Comparison of ENCODE assay signal across 16 mouse cellular contexts in genomic region chr7:105635726-105636125, GRCm38 (mm10). TPM values are rescaled to one million over a fixed set of nuclear protein-coding genes. Genes with fewer than 3 reads are reported as not detected.
A peak's percentile ranks its signal among the peaks of the same experiment; 100 is the strongest.
DNase-seq lines count a peak whose midpoint lies in the region; ATAC-seq and TF ChIP-seq lines count a peak whose summit lies in the region.
"Had no signal": no experiment of that assay in that cellular context is flagged by ENCODE, and none has a peak within 500 bp of the region (broad histone marks: within the 10 kb centered on the region; RNA-seq: fewer than 3 reads in every experiment).

No protein-coding gene starts in this region.

- no peaks in the 10 kb centered on the region for H3K27me3 ChIP-seq in hindbrain, embryonic 14.5 days (ENCODE audit: control insufficient read depth, insufficient read depth, low read length)
- H3K27me3 ChIP-seq in hindbrain, postnatal 0 days (ENCODE audit: insufficient read depth, low read length) = no peaks in the 10 kb centered on the region
- H3K27me3 ChIP-seq in neural tube, embryonic 13.5 days = no peaks in the 10 kb centered on the region
- H3K27me3 ChIP-seq: forebrain, embryonic 12.5 days; lung, embryonic 15.5 days had no signal

- ATAC-seq in hindbrain, embryonic 14.5 days (ENCODE audit: low FRiP score) = no peak
- ATAC-seq in hindbrain, postnatal 0 days = no peak
- ATAC-seq in neural tube, embryonic 13.5 days (ENCODE audit: low read depth) = no peak

- H3K9me3 ChIP-seq in hindbrain, embryonic 14.5 days (ENCODE audit: control insufficient read depth, low read length) = no peaks in the 10 kb centered on the region
- no peaks in the 10 kb centered on the region for H3K9me3 ChIP-seq in hindbrain, postnatal 0 days (ENCODE audit: low read length)
- no peaks in the 10 kb centered on the region for H3K9me3 ChIP-seq in neural tube, embryonic 13.5 days
- H3K9me3 ChIP-seq: forebrain, embryonic 12.5 days; lung, embryonic 15.5 days had no signal

- H3K27ac ChIP-seq in hindbrain, embryonic 14.5 days = no peak overlapping the region
- no peak overlapping the region for H3K27ac ChIP-seq in hindbrain, postnatal 0 days
- peak overlapping the region; percentile 93 for H3K27ac ChIP-seq in neural tube, embryonic 13.5 days (replicated peaks)
- H3K27ac ChIP-seq: forebrain, embryonic 12.5 days; liver, embryonic 14.5 days; lung, embryonic 15.5 days had no signal

- 0 out of 2 replicates have a peak overlapping the region, but pooled peaks have one; percentile 9 for H3K9ac ChIP-seq in hindbrain, embryonic 14.5 days
- H3K9ac ChIP-seq in hindbrain, postnatal 0 days (replicated peaks; ENCODE audit: low read length) = no peak overlapping the region
- no peak overlapping the region for H3K9ac ChIP-seq in neural tube, embryonic 13.5 days
- H3K9ac ChIP-seq: forebrain, embryonic 12.5 days; liver, embryonic 14.5 days; lung, embryonic 15.5 days had no signal

- peaks cover 38% of the 10 kb centered on the region for H3K4me1 ChIP-seq in hindbrain, embryonic 14.5 days (replicated peaks; ENCODE audit: control insufficient read depth, insufficient read depth, low read length)
- H3K4me1 ChIP-seq in hindbrain, postnatal 0 days (ENCODE audit: insufficient read depth, low read length) = peaks cover 31% of the 10 kb centered on the region
- peaks cover 65% of the 10 kb centered on the region for H3K4me1 ChIP-seq in neural tube, embryonic 13.5 days (replicated peaks)

- peaks cover 19% of the 10 kb centered on the region for H3K36me3 ChIP-seq in hindbrain, embryonic 14.5 days (replicated peaks; ENCODE audit: control insufficient read depth, insufficient read depth)
- peaks cover 25% of the 10 kb centered on the region for H3K36me3 ChIP-seq in hindbrain, postnatal 0 days (ENCODE audit: insufficient read depth, low read length)
- H3K36me3 ChIP-seq in neural tube, embryonic 13.5 days = peaks cover 34% of the 10 kb centered on the region

- H3K4me2 ChIP-seq in hindbrain, embryonic 14.5 days (replicated peaks) = no peak overlapping the region
- H3K4me2 ChIP-seq in hindbrain, postnatal 0 days (ENCODE audit: low read depth, low read length) = no peak overlapping the region
- no peak overlapping the region for H3K4me2 ChIP-seq in neural tube, embryonic 13.5 days
- H3K4me2 ChIP-seq: forebrain, embryonic 12.5 days; lung, embryonic 15.5 days had no signal

- DNase-seq in gastrocnemius, postnatal 25 days = peak; percentile 33
- no peak for DNase-seq in gastrocnemius, postnatal 4 days (ENCODE audit: low spot score in 2 of 2)
- no peak for DNase-seq in hindbrain, embryonic 14.5 days (ENCODE audit: low spot score)
- no peak for DNase-seq in hindbrain, postnatal 0 days (ENCODE audit: low spot score)
- no peak for DNase-seq in neural tube, embryonic 10.5 days (ENCODE audit: extremely low spot score, low spot score)
- peak; percentile 43 for DNase-seq in skeletal muscle tissue, adult 2 months (ENCODE audit: low read depth, low spot score)
- DNase-seq: cerebellum, adult 9-11 months; gastrocnemius, postnatal 36 days; kidney, adult 11 months; lung, postnatal 4 days; right cerebral cortex, postnatal 4 days had no signal

- TF ChIP-seq CTCF in hindbrain, postnatal 0 days (IDR thresholded peaks at IDR 0.05; ENCODE audit: low read depth) = no peak

- H3K4me3 ChIP-seq in hindbrain, embryonic 14.5 days (replicated peaks; ENCODE audit: low read length) = no peak overlapping the region
- H3K4me3 ChIP-seq in hindbrain, postnatal 0 days (ENCODE audit: low read length) = no peak overlapping the region
- H3K4me3 ChIP-seq in neural tube, embryonic 13.5 days = no peak overlapping the region
- H3K4me3 ChIP-seq: forebrain, embryonic 12.5 days; lung, embryonic 15.5 days; myocyte had no signal

- 91% methylated on average over 2 of the region's 2 CpGs for WGBS in hindbrain, embryonic 14.5 days
- 76% methylated on average over 2 of the region's 2 CpGs for WGBS in hindbrain, postnatal 0 days
- WGBS in neural tube, embryonic 13.5 days = 98% methylated on average over 2 of the region's 2 CpGs

RNA-seq across cellular contexts. Expression of gene Trim3, which starts 2.4 kb away (rescaled TPM):
- 10 to 100 TPM; 14.7 to 17.0 TPM for total RNA-seq in gastrocnemius, postnatal 25 days (2021)
- 10 to 100 TPM; 26.2 to 34.9 TPM for total RNA-seq in gastrocnemius, postnatal 4 days (2021)
- 85.5 and 90.7 TPM in 2 replicates for polyA plus RNA-seq in hindbrain, embryonic 14.5 days (2014; fragmentation: Nextera tagmentation; extraction: Ambion mirVana)
- total RNA-seq in hindbrain, postnatal 0 days (2014; rRNA removed) = 169 and 174 TPM in 2 replicates
- polyA plus RNA-seq in hindbrain, postnatal 0 days (2015; fragmentation: Nextera tagmentation; extraction: Ambion mirVana) = 97.9 and 106 TPM in 2 replicates
- polyA plus RNA-seq in neural tube, embryonic 13.5 days (2015; fragmentation: Nextera tagmentation; extraction: Ambion mirVana) = 84.1 and 85.4 TPM in 2 replicates

RNA-seq across cellular contexts. Expression of gene Timm10b, which starts 4.1 kb away (rescaled TPM):
- 10 to 100 TPM; 58.3 to 59.5 TPM for total RNA-seq in gastrocnemius, postnatal 25 days (2021)
- 10 to 100 TPM; 78.9 to 88.0 TPM for total RNA-seq in gastrocnemius, postnatal 4 days (2021)
- 147 and 154 TPM in 2 replicates for polyA plus RNA-seq in hindbrain, embryonic 14.5 days (2014; fragmentation: Nextera tagmentation; extraction: Ambion mirVana)
- 49.6 and 63.9 TPM in 2 replicates for total RNA-seq in hindbrain, postnatal 0 days (2014; rRNA removed)
- polyA plus RNA-seq in hindbrain, postnatal 0 days (2015; fragmentation: Nextera tagmentation; extraction: Ambion mirVana) = 179 and 181 TPM in 2 replicates
- 166 and 168 TPM in 2 replicates for polyA plus RNA-seq in neural tube, embryonic 13.5 days (2015; fragmentation: Nextera tagmentation; extraction: Ambion mirVana)

RNA-seq across cellular contexts. Expression of gene Arfip2, which starts 4.5 kb away (rescaled TPM):
- total RNA-seq in gastrocnemius, postnatal 25 days (2021) = 10 to 100 TPM in 1 of 2 experiments, 1 to 10 TPM in 1; 9.9 to 11.0 TPM
- total RNA-seq in gastrocnemius, postnatal 4 days (2021) = 10 to 100 TPM; 39.9 to 41.7 TPM
- 92.4 and 95.5 TPM in 2 replicates for polyA plus RNA-seq in hindbrain, embryonic 14.5 days (2014; fragmentation: Nextera tagmentation; extraction: Ambion mirVana)
- 67.5 and 103 TPM in 2 replicates for total RNA-seq in hindbrain, postnatal 0 days (2014; rRNA removed)
- polyA plus RNA-seq in hindbrain, postnatal 0 days (2015; fragmentation: Nextera tagmentation; extraction: Ambion mirVana) = 82.5 and 82.8 TPM in 2 replicates
- polyA plus RNA-seq in neural tube, embryonic 13.5 days (2015; fragmentation: Nextera tagmentation; extraction: Ambion mirVana) = 81.1 and 82.1 TPM in 2 replicates

RNA-seq across cellular contexts. Expression of gene Gm45799, which starts 4.6 kb away (rescaled TPM):
- 1 to 10 TPM; 1.8 to 3.1 TPM for total RNA-seq in gastrocnemius, postnatal 25 days (2021)
- 1 to 10 TPM; 2.8 to 4.0 TPM for total RNA-seq in gastrocnemius, postnatal 4 days (2021)
- polyA plus RNA-seq in hindbrain, embryonic 14.5 days (2014; fragmentation: Nextera tagmentation; extraction: Ambion mirVana) = 20.5 and 21.7 TPM in 2 replicates
- total RNA-seq in hindbrain, postnatal 0 days (2014; rRNA removed) = 16.1 and 51.9 TPM in 2 replicates
- polyA plus RNA-seq in hindbrain, postnatal 0 days (2015; fragmentation: Nextera tagmentation; extraction: Ambion mirVana) = 25.1 and 33.3 TPM in 2 replicates
- polyA plus RNA-seq in neural tube, embryonic 13.5 days (2015; fragmentation: Nextera tagmentation; extraction: Ambion mirVana) = 6.1 and 7.1 TPM in 2 replicates

RNA-seq across cellular contexts. Expression of gene Dnhd1, which starts 14.9 kb away (rescaled TPM):
- under 1 TPM; 0.69 to 0.99 TPM for total RNA-seq in gastrocnemius, postnatal 25 days (2021)
- 1 to 10 TPM; 2.2 to 3.0 TPM for total RNA-seq in gastrocnemius, postnatal 4 days (2021)
- polyA plus RNA-seq in hindbrain, embryonic 14.5 days (2014; fragmentation: Nextera tagmentation; extraction: Ambion mirVana) = 1.1 and 2.0 TPM in 2 replicates
- total RNA-seq in hindbrain, postnatal 0 days (2014; rRNA removed) = 2.9 and 5.4 TPM in 2 replicates
- polyA plus RNA-seq in hindbrain, postnatal 0 days (2015; fragmentation: Nextera tagmentation; extraction: Ambion mirVana) = 0.67 and 1.0 TPM in 2 replicates
- polyA plus RNA-seq in neural tube, embryonic 13.5 days (2015; fragmentation: Nextera tagmentation; extraction: Ambion mirVana) = 1.0 and 1.2 TPM in 2 replicates

Comparison
In these comparisons a context has a peak if more than half of its experiments do, and no peak if none do; other contexts are left out.
1. DNase-seq: peak in gastrocnemius, postnatal 25 days (single experiment) and skeletal muscle tissue, adult 2 months (single experiment); none in gastrocnemius, postnatal 4 days (0 of 2), hindbrain, embryonic 14.5 days (single experiment), hindbrain, postnatal 0 days (single experiment) and neural tube, embryonic 10.5 days (single experiment).